Mouse (Mus musculus): ENCODE results near the gene Hmgb2. TPM values are rescaled to one million over a fixed set of nuclear protein-coding genes. Genes with fewer than 3 reads are reported as not detected.
A peak's percentile ranks its signal among the peaks of the same experiment; 100 is the strongest.
"Not testable (repeated sequence)": the region's sequence is repeated elsewhere in the genome, so short reads cannot be mapped to it uniquely, and the experiment has no call there.

Gene Hmgb2
- polyA plus RNA-seq, 1 experiment from 2014 or later, result 46.1 TPM

GRCm38 (mm10) chr8:57513178-57513661 lies 1.5 kb downstream of the Hmgb2 start:
- not testable (repeated sequence) for H3K27me3 ChIP-seq (replicated peaks); H3K9me3 ChIP-seq; H3K27ac ChIP-seq; H3K36me3 ChIP-seq (replicated peaks); ATAC-seq (replicated peaks); H3K4me1 ChIP-seq; H3K9ac ChIP-seq
- 19% methylated on average over 10 of the region's 10 CpGs for WGBS
- peak overlapping the region; percentile 94 for H3K4me3 ChIP-seq
- peak overlapping the region; percentile 93 for H3K4me2 ChIP-seq

- not testable (repeated sequence) for H3K27me3 ChIP-seq (replicated peaks); H3K4me3 ChIP-seq
- 96% methylated on average over 4 of the region's 5 CpGs for WGBS
Measured at GRCm38 (mm10) chr8:57516685-57517084, 5.0 kb downstream of the Hmgb2 start.

GRCm38 (mm10) chr8:57517723-57518122 lies 6.0 kb downstream of the Hmgb2 start:
- 95% methylated on average over 3 of the region's 3 CpGs for WGBS
- H3K9me3 ChIP-seq, result no peaks in the 10 kb centered on the region
- no peaks in the 10 kb centered on the region for H3K27me3 ChIP-seq (replicated peaks)
- no peak overlapping the region for H3K4me3 ChIP-seq
- no peak overlapping the region for H3K9ac ChIP-seq
- H3K36me3 ChIP-seq (replicated peaks), result no peaks in the 10 kb centered on the region
- no peaks in the 10 kb centered on the region for H3K4me1 ChIP-seq
- no peak overlapping the region for H3K27ac ChIP-seq
- ATAC-seq (replicated peaks), result no peak
- no peak overlapping the region for H3K4me2 ChIP-seq

More at GRCm38 (mm10) chr8:57516685-57517084, 5.0 kb downstream of the Hmgb2 start:
- H3K36me3 ChIP-seq (replicated peaks); ATAC-seq (replicated peaks); H3K9ac ChIP-seq; H3K9me3 ChIP-seq; H3K4me1 ChIP-seq; H3K4me2 ChIP-seq; H3K27ac ChIP-seq: not testable (repeated sequence)

- ATAC-seq (replicated peaks), result no peak
- whole genome bisulfite sequencing, result 88% methylated on average over 12 of the region's 12 CpGs
- no peaks in the 10 kb centered on the region for H3K4me1 ChIP-seq
- H3K4me3 ChIP-seq, result no peak overlapping the region
- H3K27me3 ChIP-seq (replicated peaks), result no peaks in the 10 kb centered on the region
- H3K9me3 ChIP-seq, result no peaks in the 10 kb centered on the region
- H3K27ac ChIP-seq, result no peak overlapping the region
- no peaks in the 10 kb centered on the region for H3K36me3 ChIP-seq (replicated peaks)
- no peak overlapping the region for H3K4me2 ChIP-seq
- no peak overlapping the region for H3K9ac ChIP-seq
Measured at GRCm38 (mm10) chr8:57520186-57520786, 8.6 kb downstream of the Hmgb2 start.

- no peaks in the 10 kb centered on the region for H3K27me3 ChIP-seq (replicated peaks)
- no peaks in the 10 kb centered on the region for H3K4me1 ChIP-seq
- WGBS, result 100% methylated on average over 1 of the region's 1 CpGs
- no peaks in the 10 kb centered on the region for H3K9me3 ChIP-seq
- H3K27ac ChIP-seq, result no peak overlapping the region
- ATAC-seq (replicated peaks), result no peak
- H3K4me3 ChIP-seq, result no peak overlapping the region
- no peaks in the 10 kb centered on the region for H3K36me3 ChIP-seq (replicated peaks)
- no peak overlapping the region for H3K4me2 ChIP-seq
- no peak overlapping the region for H3K9ac ChIP-seq
Measured at GRCm38 (mm10) chr8:57528036-57528435, 16.3 kb downstream of the Hmgb2 start.

GRCm38 (mm10) chr8:57530238-57530637 lies 18.5 kb downstream of the Hmgb2 start:
- no peak overlapping the region for H3K9ac ChIP-seq
- ATAC-seq (replicated peaks), result no peak
- H3K4me3 ChIP-seq, result no peak overlapping the region
- no peaks in the 10 kb centered on the region for H3K27me3 ChIP-seq (replicated peaks)
- H3K4me1 ChIP-seq, result no peaks in the 10 kb centered on the region
- WGBS, result 83% methylated on average over 13 of the region's 13 CpGs
- no peak overlapping the region for H3K27ac ChIP-seq
- H3K9me3 ChIP-seq, result no peaks in the 10 kb centered on the region
- no peak overlapping the region for H3K4me2 ChIP-seq
- no peaks in the 10 kb centered on the region for H3K36me3 ChIP-seq (replicated peaks)

GRCm38 (mm10) chr8:57530666-57531349 lies 19.1 kb downstream of the Hmgb2 start:
- H3K9ac ChIP-seq, result no peak overlapping the region
- 27% methylated on average over 15 of the region's 15 CpGs for WGBS
- no peak overlapping the region for H3K27ac ChIP-seq
- H3K36me3 ChIP-seq (replicated peaks), result no peaks in the 10 kb centered on the region
- H3K27me3 ChIP-seq (replicated peaks), result no peaks in the 10 kb centered on the region
- no peaks in the 10 kb centered on the region for H3K4me1 ChIP-seq
- H3K9me3 ChIP-seq, result no peaks in the 10 kb centered on the region
- H3K4me2 ChIP-seq, result no peak overlapping the region
- peak; percentile 80 for ATAC-seq (replicated peaks)
- H3K4me3 ChIP-seq, result no peak overlapping the region

GRCm38 (mm10) chr8:57532223-57532622 lies 20.5 kb downstream of the Hmgb2 start:
- H3K9me3 ChIP-seq, result no peaks in the 10 kb centered on the region
- no peak overlapping the region for H3K27ac ChIP-seq
- WGBS, result 71% methylated on average over 2 of the region's 2 CpGs
- H3K36me3 ChIP-seq (replicated peaks), result no peaks in the 10 kb centered on the region
- no peak overlapping the region for H3K4me2 ChIP-seq
- ATAC-seq (replicated peaks), result no peak
- H3K27me3 ChIP-seq (replicated peaks), result no peaks in the 10 kb centered on the region
- no peak overlapping the region for H3K9ac ChIP-seq
- H3K4me3 ChIP-seq, result no peak overlapping the region
- H3K4me1 ChIP-seq, result no peaks in the 10 kb centered on the region

GRCm38 (mm10) chr8:57533106-57533505 lies 21.4 kb downstream of the Hmgb2 start:
- Histone ChIP-seq H3K27ac (no peak overlapping the region), H3K27me3 (replicated peaks) (no peaks in the 10 kb centered on the region), H3K36me3 (replicated peaks) (no peaks in the 10 kb centered on the region), H3K9ac (no peak overlapping the region), H3K4me1 (no peaks in the 10 kb centered on the region), H3K4me2 (no peak overlapping the region), H3K9me3 (no peaks in the 10 kb centered on the region), H3K4me3 (no peak overlapping the region)
- no peak for ATAC-seq (replicated peaks)
- WGBS, result 94% methylated on average over 4 of the region's 4 CpGs

GRCm38 (mm10) chr8:57534495-57534894 lies 22.8 kb downstream of the Hmgb2 start:
- ATAC-seq (replicated peaks), result no peak
- no peaks in the 10 kb centered on the region for H3K27me3 ChIP-seq (replicated peaks)
- 70% methylated on average over 4 of the region's 4 CpGs for WGBS
- no peak overlapping the region for H3K27ac ChIP-seq
- H3K36me3 ChIP-seq (replicated peaks), result no peaks in the 10 kb centered on the region
- no peak overlapping the region for H3K4me2 ChIP-seq
- H3K4me3 ChIP-seq, result no peak overlapping the region
- H3K4me1 ChIP-seq, result no peaks in the 10 kb centered on the region
- no peak overlapping the region for H3K9ac ChIP-seq
- H3K9me3 ChIP-seq, result no peaks in the 10 kb centered on the region

GRCm38 (mm10) chr8:57536167-57536566 lies 24.5 kb downstream of the Hmgb2 start:
- H3K4me2 ChIP-seq, result no peak overlapping the region
- no peak overlapping the region for H3K27ac ChIP-seq
- H3K27me3 ChIP-seq (replicated peaks), result no peaks in the 10 kb centered on the region
- H3K4me1 ChIP-seq, result 0 out of 2 replicates have a peak, but pooled peaks cover 2% of the 10 kb centered on the region
- no peaks in the 10 kb centered on the region for H3K36me3 ChIP-seq (replicated peaks)
- WGBS, result 97% methylated on average over 6 of the region's 6 CpGs
- no peak overlapping the region; the same call in 1 of the 2 replicates for H3K9ac ChIP-seq
- no peak overlapping the region for H3K4me3 ChIP-seq
- ATAC-seq (replicated peaks), result no peak
- no peaks in the 10 kb centered on the region for H3K9me3 ChIP-seq

GRCm38 (mm10) chr8:57538601-57539000 lies 26.9 kb downstream of the Hmgb2 start:
- no peak overlapping the region for H3K9ac ChIP-seq
- 88% methylated on average over 7 of the region's 7 CpGs for WGBS

More at GRCm38 (mm10) chr8:57538601-57539000, 26.9 kb downstream of the Hmgb2 start:
- Histone ChIP-seq H3K9me3 (no peaks in the 10 kb centered on the region), H3K4me3 (no peak overlapping the region), H3K36me3 (replicated peaks) (no peaks in the 10 kb centered on the region), H3K4me1 (0 out of 2 replicates have a peak, but pooled peaks cover 2% of the 10 kb centered on the region), H3K27ac (no peak overlapping the region), H3K27me3 (replicated peaks) (no peaks in the 10 kb centered on the region), H3K4me2 (no peak overlapping the region)
- no peak for ATAC-seq (replicated peaks)
